Mouse (Mus musculus) neural tube, embryonic 13.5 days (tissue): ENCODE measurements around the gene Uap1l1. TPM values are rescaled to one million over a fixed set of nuclear protein-coding genes. Genes with fewer than 3 reads are reported as not detected.
"Not testable (repeated sequence)": the region's sequence is repeated elsewhere in the genome, so short reads cannot be mapped to it uniquely, and the experiment has no call there.

Experiments used
- ATAC-seq: fragments of 200-750 bp; cut with Nextera tagmentation; 2 replicates; pipeline ENCODE4 v1.8.0; 2017; ENCODE audit warnings: low read depth, mild to moderate bottlenecking, moderate TSS enrichment, moderate library complexity
- H3K27ac ChIP-seq: fragments of 300-500 bp; sonication (generic); replicated peaks from 2 replicates; pipeline ENCODE4 v1.5.1; 2015; ENCODE audit warnings: moderate library complexity, mild to moderate bottlenecking, inconsistent platforms
- H3K27me3 ChIP-seq: fragments of 300-500 bp; sonication (generic); 2 replicates; pipeline ENCODE4 v1.6.1; 2015; ENCODE audit warnings: mild to moderate bottlenecking, inconsistent platforms
- H3K36me3 ChIP-seq: fragments of 300-500 bp; sonication (generic); 2 replicates; pipeline ENCODE4 v1.6.1; 2015; ENCODE audit warnings: mild to moderate bottlenecking, inconsistent platforms
- H3K4me1 ChIP-seq: fragments of 300-500 bp; sonication (generic); replicated peaks from 2 replicates; pipeline ENCODE4 v1.6.1; 2015; ENCODE audit warnings: inconsistent platforms
- H3K4me2 ChIP-seq: fragments of 300-500 bp; sonication (generic); 2 replicates; pipeline ENCODE4 v1.6.1; 2015; ENCODE audit warnings: inconsistent platforms, mild to moderate bottlenecking, moderate library complexity
- H3K4me3 ChIP-seq: fragments of 300-500 bp; sonication (generic); 2 replicates; pipeline ENCODE4 v1.5.1; 2015; ENCODE audit warnings: mild to moderate bottlenecking, inconsistent platforms
- H3K9ac ChIP-seq: fragments of 300-500 bp; sonication (generic); 2 replicates; pipeline ENCODE4 v1.6.1; 2015; ENCODE audit warnings: moderate library complexity, mild to moderate bottlenecking, inconsistent platforms
- H3K9me3 ChIP-seq: fragments of 300-500 bp; sonication (generic); 2 replicates; pipeline ENCODE4 v1.6.1; 2016; ENCODE audit warnings: inconsistent platforms
- WGBS: fragments of 180-500 bp; shearing (Covaris S2); methylation state at CpG from one replicate; pipeline ENCODE4 v1.1.7; 2015; 5-methylcytosine and 5-hydroxymethylcytosine counted together
- polyA plus RNA-seq: library from polyadenylated mRNA; unstranded; fragments of >200 nt; fragmentation: Nextera tagmentation; extraction: Ambion mirVana; gene quantifications from 2 replicates; pipeline ENCODE4 v1.2.1, GENCODE M21; 2015

Gene Uap1l1
- 6.0 and 8.5 TPM in 2 replicates for polyA plus RNA-seq

DNA sequence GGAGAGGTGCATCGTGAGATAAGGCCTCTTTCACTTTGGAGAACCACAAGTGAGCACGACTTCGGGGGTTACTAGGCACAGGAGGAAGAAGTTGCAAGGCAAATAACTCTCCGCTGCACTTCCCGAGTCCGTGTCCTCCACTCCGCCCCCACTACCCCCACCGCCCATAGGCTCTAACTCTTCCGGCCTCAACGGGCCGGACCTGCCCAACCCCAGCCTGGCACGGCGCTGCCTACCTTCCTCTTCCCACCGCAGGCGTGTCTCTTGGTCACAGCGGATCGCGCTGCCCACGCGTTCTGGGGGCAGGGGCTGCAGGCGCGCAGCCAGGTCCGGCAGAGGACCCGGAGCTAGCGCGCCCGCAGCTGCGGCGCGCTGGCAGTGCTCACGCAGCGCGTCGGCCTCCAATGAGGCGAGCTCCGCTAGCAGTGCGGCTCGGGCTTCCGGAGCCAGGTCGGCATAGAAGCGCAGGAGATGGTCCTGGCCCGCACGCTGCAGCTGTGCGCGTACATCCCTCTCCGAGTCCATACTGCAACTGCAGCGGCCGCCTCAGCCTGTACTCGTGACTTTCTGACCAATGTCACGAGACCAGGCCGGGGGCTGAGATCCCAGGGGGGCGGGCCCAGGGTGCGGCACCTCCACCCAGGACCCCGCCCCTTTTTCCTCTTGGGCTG is at the start of gene Uap1l1:
Uap1l1 (minus strand) TSS at position 592 of the 671 bp plus-strand sequence.
- peaks cover 55% of the 10 kb centered on the region for H3K27me3 ChIP-seq
- H3K4me1 ChIP-seq, result peaks cover 12% of the 10 kb centered on the region
- WGBS, result under 1% methylated on average over 47 of the region's 54 CpGs
- peak within 1 kb of the TSS; percentile 56 for H3K4me3 ChIP-seq
- H3K9me3 ChIP-seq, result no peaks in the 10 kb centered on the region
- H3K27ac ChIP-seq, result 0 out of 2 replicates have a peak within 1 kb of the TSS, but pooled peaks have one; percentile 9
- H3K36me3 ChIP-seq, result no peaks in the 10 kb centered on the region
- peak; percentile 75 for ATAC-seq
- H3K9ac ChIP-seq, result peak within 1 kb of the TSS; percentile 79
- peak within 1 kb of the TSS; percentile 99 for H3K4me2 ChIP-seq

DNA sequence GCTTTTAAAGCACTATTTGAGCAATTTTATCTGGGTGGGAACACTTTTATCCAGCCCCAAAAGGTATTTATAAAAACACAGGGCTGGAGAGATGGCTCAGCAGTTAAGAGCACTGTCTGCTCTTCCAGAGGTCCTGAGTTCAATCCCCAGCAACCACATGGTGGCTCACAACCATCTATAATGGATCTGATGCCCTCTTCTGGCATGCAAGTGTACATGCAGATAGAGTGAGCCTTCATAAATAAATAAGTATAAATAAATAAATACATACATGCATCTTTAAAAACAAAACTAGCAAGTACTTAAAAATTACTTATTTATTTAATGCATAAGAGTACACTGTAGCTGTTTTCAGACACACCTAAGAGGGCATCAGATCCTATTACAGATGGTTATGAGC is 48.0 kb upstream of the Uap1l1 start:
- H3K27me3 ChIP-seq, H3K27ac ChIP-seq, H3K4me1 ChIP-seq, H3K9ac ChIP-seq, ATAC-seq, H3K9me3 ChIP-seq, H3K4me3 ChIP-seq, H3K4me2 ChIP-seq: not testable (repeated sequence)
- peaks cover 38% of the 10 kb centered on the region for H3K36me3 ChIP-seq

DNA sequence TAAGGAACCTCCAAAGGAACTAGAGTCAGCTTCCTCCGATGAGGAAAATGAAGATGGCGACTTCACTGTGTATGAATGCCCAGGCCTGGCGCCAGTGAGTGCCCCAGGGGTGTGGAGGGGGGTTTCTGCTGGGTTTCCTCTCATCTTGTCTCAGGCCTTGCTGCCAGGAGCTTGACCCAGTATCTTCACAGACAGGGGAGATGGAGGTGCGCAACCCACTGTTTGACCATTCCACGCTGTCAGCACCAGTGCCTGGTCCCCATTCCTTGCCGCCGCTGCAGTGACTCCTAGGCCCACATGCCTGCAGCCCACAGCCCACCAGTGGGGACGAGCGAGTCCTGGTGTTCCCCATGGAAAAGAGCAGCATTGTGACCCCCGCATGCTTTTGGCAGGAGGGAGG is 43.4 kb upstream of the Uap1l1 start:
- Histone ChIP-seq H3K4me2 (no peak overlapping the region), H3K27me3 (no peaks in the 10 kb centered on the region), H3K9ac (no peak overlapping the region), H3K4me1 (peaks cover 30% of the 10 kb centered on the region), H3K27ac (no peak overlapping the region), H3K4me3 (no peak overlapping the region), H3K36me3 (peaks cover 57% of the 10 kb centered on the region), H3K9me3 (no peaks in the 10 kb centered on the region)
- ATAC-seq, result no peak
- 91% methylated on average over 10 of the region's 10 CpGs for WGBS

DNA sequence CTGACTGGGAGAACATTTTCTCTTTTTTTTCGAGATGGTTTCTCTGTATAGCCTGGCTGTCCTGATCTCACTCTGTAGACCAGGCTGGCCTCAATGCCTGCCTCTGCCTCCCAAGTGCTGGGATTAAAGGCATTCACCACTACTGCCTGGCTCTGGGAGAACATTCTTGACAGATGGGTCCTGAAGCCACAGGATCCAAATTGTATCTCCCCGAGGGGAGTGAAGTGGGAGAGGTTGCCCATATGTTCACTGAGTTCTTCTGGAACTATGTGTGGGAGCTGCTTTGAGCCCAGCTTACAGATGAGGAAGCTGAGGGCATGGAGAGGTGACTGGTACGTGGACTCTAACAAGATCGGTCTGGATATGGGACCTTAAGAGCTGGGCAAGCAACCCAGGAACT is 38.5 kb upstream of the Uap1l1 start:
- Histone ChIP-seq H3K4me1 (peaks cover 47% of the 10 kb centered on the region), H3K4me3 (peak overlapping the region; percentile 96), H3K36me3 (peaks cover 27% of the 10 kb centered on the region), H3K27ac (peak overlapping the region; percentile 94; the same call in 1 of the 2 replicates), H3K9me3 (no peaks in the 10 kb centered on the region), H3K27me3 (peaks cover 25% of the 10 kb centered on the region), H3K4me2 (peak overlapping the region; percentile 79), H3K9ac (peak overlapping the region; percentile 99)
- 82% methylated on average over 4 of the region's 4 CpGs for WGBS
- no peak for ATAC-seq

DNA sequence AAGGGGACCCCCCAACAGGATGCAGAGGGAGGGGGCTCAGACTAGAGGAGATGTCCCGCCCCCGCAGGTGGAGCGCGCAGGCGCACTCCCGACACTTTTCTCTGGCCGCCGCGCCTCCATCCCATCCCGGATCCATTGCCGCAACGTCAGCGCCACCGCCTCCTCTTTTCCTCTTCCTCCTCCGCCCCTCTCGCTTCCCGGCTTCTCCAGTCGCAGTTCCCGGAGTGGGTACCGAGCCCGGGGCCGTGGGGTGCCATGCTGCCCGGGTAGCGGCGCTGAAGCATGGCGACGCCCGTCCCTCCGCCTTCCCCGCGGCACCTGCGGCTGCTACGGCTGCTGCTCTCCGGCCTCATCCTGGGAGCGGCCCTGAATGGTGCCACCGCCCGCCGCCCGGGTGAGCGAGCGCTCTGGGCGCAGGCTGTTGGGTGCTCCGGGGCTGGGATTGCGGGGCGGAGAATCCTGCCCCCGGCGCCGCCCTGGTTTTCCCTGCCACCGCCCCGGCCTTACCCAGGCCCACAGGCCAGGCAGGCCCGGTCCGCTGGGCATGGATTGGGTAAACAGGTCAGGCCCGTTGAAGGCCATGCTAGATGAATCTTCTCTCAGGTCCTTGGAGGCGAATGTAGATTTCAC is 37.6 kb upstream of the Uap1l1 start:
- Histone ChIP-seq H3K4me1 (peaks cover 47% of the 10 kb centered on the region), H3K9ac (peak overlapping the region; percentile 99), H3K36me3 (peaks cover 19% of the 10 kb centered on the region), H3K4me3 (peak overlapping the region; percentile 96), H3K27me3 (peaks cover 34% of the 10 kb centered on the region), H3K9me3 (no peaks in the 10 kb centered on the region), H3K4me2 (peak overlapping the region; percentile 79), H3K27ac (peak overlapping the region; percentile 94)
- peak; percentile 84 for ATAC-seq
- WGBS, result under 1% methylated on average over 54 of the region's 54 CpGs

DNA sequence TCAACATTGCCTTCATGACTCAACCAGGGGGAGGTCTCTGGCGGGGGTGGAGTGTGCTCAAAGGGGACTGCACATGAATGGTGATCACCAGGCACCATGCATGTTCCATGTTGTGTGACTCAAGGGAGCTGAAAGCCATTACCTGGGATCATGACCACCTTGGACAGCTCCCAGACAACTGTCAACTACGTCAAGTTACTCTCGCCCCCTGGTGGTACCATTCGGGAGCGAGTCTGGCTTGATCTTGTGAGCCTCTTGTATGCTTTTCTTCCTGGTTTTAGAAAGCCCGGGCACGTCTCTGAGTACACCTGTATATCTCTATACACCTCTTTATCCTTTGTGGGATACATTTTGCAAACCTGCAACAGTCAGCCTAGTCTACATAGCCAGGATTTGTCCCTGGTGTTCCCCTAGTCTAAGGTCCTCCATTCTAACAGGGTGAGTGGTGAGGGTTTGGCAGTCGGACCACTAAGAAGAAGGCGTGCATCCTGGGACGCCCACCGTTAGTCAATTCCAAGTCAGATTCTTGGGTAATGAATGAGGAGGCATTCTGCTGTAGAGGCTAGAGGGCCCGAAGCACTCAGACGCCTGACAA is 37.0 kb upstream of the Uap1l1 start:
- no peaks in the 10 kb centered on the region for H3K9me3 ChIP-seq
- peak; percentile 37 for ATAC-seq
- H3K27me3 ChIP-seq, result peaks cover 40% of the 10 kb centered on the region
- H3K4me1 ChIP-seq, result peaks cover 47% of the 10 kb centered on the region
- H3K9ac ChIP-seq, result peak overlapping the region; percentile 99
- H3K27ac ChIP-seq, result peak overlapping the region; percentile 94
- H3K36me3 ChIP-seq, result peaks cover 13% of the 10 kb centered on the region
- H3K4me3 ChIP-seq, result peak overlapping the region; percentile 96
- WGBS, result 0% methylated on average over 13 of the region's 13 CpGs
- H3K4me2 ChIP-seq, result peak overlapping the region; percentile 79

DNA sequence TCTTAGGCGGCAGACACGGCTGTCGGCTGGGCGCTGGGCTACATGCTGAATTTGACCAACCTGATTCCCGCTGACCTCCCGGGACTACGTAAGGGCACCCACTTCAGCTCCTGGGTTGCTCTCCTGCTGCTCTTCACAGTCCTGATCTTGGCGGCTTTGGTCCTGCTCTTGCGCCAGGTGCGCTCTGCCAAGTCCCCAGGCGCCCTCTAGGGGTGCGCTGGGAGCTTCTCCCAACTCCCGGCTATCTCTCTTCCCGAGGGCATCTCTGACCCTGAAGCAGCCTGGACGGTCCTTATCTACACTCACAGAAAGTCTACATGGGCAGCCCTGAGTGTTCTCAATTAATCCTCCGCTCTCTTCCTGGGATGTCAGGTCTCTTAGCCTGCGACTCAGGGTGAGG is 35.3 kb upstream of the Uap1l1 start:
- H3K4me3 ChIP-seq, result peak overlapping the region; percentile 27
- H3K36me3 ChIP-seq, result no peaks in the 10 kb centered on the region
- no peak overlapping the region for H3K27ac ChIP-seq
- no peak for ATAC-seq
- 3% methylated on average over 17 of the region's 17 CpGs for WGBS
- no peaks in the 10 kb centered on the region for H3K9me3 ChIP-seq
- H3K4me2 ChIP-seq, result peak overlapping the region; percentile 48
- peaks cover 57% of the 10 kb centered on the region for H3K27me3 ChIP-seq
- peaks cover 43% of the 10 kb centered on the region for H3K4me1 ChIP-seq
- peak overlapping the region; percentile 60 for H3K9ac ChIP-seq

DNA sequence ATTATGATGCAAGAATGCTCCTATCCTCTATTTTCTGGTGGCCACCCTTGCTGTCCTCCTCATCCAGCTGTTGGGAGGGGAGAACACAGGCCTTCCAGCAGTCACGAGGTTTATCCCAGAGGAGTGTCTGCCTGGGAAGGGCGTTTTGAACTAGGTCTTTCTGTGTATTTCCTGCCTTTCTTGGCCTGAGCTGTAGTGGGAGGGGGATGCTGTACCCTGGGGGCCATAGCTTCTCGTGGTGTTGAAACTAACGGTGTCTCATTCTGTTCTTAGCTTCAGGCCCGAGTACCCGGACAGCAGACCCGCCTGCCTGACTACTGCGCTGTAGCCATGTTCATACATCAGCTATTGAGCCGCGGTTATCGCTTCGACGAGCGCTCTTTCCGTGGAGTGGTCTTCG is 34.8 kb upstream of the Uap1l1 start:
- Histone ChIP-seq H3K4me2 (peak overlapping the region; percentile 48), H3K36me3 (no peaks in the 10 kb centered on the region), H3K4me3 (peak overlapping the region; percentile 27), H3K9ac (peak overlapping the region; percentile 60), H3K9me3 (no peaks in the 10 kb centered on the region), H3K27me3 (peaks cover 62% of the 10 kb centered on the region), H3K4me1 (peaks cover 43% of the 10 kb centered on the region), H3K27ac (no peak overlapping the region)
- WGBS, result 20% methylated on average over 16 of the region's 16 CpGs
- no peak for ATAC-seq

DNA sequence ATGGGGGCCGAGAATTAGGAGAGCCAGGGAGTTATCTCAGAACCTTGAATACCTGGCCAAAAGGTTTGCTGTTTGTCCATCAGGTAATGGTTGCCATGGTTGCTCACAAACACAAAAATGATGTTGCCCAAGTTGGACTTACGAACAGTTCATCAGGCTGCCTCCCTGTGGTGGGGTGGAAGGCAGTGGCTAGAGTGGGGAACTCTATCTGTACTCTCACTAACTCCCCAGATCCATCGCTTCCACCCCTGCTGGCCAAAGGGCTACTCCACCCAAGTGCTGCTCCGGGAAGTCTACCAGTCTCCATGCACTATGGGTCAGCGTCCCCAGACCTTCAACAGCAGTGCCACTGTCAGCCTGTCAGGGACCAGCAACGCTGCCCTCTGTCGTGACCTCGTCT is 33.6 kb upstream of the Uap1l1 start, which contains the start of gene Npdc1:
Npdc1 (plus strand) TSS at position 301 of the 400 bp plus-strand sequence.
- H3K27ac ChIP-seq, result no peak within 1 kb of the TSS
- H3K4me3 ChIP-seq, result no peak within 1 kb of the TSS
- H3K4me1 ChIP-seq, result peaks cover 41% of the 10 kb centered on the region
- H3K4me2 ChIP-seq, result peak within 1 kb of the TSS; percentile 48
- 0 out of 2 replicates have a peak within 1 kb of the TSS, but pooled peaks have one; percentile 60 for H3K9ac ChIP-seq
- H3K27me3 ChIP-seq, result peaks cover 74% of the 10 kb centered on the region
- no peak for ATAC-seq
- 61% methylated on average over 8 of the region's 8 CpGs for WGBS
- no peaks in the 10 kb centered on the region for H3K9me3 ChIP-seq
- no peaks in the 10 kb centered on the region for H3K36me3 ChIP-seq

DNA sequence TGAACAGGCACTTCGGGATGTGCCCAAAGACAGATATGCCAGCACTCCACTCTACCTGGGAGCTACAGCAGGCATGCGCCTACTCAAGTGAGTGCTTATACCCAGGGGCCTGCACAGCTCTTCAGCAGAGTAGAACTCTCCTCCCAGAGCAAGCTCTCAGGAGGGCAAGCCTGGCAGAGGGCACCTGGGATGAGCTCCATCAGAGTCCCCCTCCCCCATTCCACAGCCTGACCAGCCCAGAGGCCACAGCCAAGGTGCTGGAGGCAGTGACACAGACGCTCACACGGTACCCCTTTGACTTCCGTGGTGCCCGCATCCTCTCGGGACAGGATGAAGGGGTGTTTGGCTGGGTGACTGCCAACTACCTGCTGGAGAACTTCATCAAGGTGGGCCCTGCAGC is 32.6 kb upstream of the Uap1l1 start:
- no peak for ATAC-seq
- Histone ChIP-seq H3K4me2 (no peak overlapping the region), H3K4me3 (no peak overlapping the region), H3K4me1 (peaks cover 37% of the 10 kb centered on the region), H3K27ac (no peak overlapping the region), H3K36me3 (no peaks in the 10 kb centered on the region), H3K27me3 (peaks cover 84% of the 10 kb centered on the region), H3K9me3 (no peaks in the 10 kb centered on the region), H3K9ac (no peak overlapping the region)
- WGBS, result 93% methylated on average over 7 of the region's 7 CpGs

DNA sequence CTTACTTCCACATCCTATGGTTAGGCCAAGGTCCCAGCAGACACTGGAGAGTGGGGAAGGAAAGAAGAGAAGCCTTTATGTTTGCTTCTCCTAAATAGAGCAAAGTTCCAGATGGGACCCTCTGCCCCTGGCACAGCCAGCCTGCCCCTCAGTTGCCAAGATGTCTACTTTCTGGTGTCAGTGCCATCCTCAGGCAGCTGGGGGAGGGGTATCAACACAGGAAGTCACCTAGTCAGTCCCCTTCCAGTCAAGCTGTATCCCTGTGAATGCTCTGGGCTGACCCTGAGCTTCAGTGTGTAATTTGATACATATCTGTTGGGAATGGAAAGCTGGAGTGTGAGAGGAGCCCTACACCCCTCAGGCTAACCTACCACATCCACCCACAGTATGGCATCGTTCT is 31.5 kb upstream of the Uap1l1 start:
- H3K9ac ChIP-seq, result no peak overlapping the region
- peaks cover 31% of the 10 kb centered on the region for H3K4me1 ChIP-seq
- peak overlapping the region; percentile 62; the same call in 1 of the 2 replicates for H3K4me2 ChIP-seq
- H3K27me3 ChIP-seq, result peaks cover 95% of the 10 kb centered on the region
- ATAC-seq, result no peak
- no peaks in the 10 kb centered on the region for H3K36me3 ChIP-seq
- WGBS, result 73% methylated on average over 1 of the region's 1 CpGs
- H3K27ac ChIP-seq, result no peak overlapping the region
- H3K9me3 ChIP-seq, result no peaks in the 10 kb centered on the region
- peak overlapping the region; percentile 35; the same call in 1 of the 2 replicates for H3K4me3 ChIP-seq

DNA sequence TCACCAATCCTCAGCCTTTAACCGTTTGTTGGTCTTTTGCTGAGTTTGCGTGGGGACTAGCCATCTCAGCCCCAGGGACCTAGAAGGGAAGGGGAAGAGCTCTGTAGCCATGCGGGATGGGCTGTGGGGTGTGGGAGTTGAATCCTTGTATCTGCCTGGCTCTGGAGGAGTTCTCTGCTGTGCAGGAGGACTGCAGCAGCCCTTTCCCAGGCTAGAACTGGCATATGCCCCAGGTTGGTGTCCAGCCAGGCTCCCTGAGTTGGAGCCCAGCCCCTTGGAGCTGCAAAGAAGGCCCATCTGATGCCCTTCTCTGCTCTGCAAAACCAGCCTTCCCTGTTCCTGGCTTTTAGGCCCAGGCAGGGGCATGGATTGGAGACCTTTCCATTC is 31.1 kb upstream of the Uap1l1 start:
- Histone ChIP-seq H3K9me3 (no peaks in the 10 kb centered on the region), H3K36me3 (no peaks in the 10 kb centered on the region), H3K27ac (no peak overlapping the region), H3K4me3 (peak overlapping the region; percentile 35), H3K9ac (0 out of 2 replicates have a peak overlapping the region, but pooled peaks have one; percentile 60), H3K4me2 (peak overlapping the region; percentile 62), H3K4me1 (peaks cover 31% of the 10 kb centered on the region), H3K27me3 (peaks cover 97% of the 10 kb centered on the region)
- WGBS, result 37% methylated on average over 3 of the region's 3 CpGs
- no peak for ATAC-seq
